Mouse (Mus musculus) NIH3T3 (cell line): Measurements from ENCODE around the gene Ifnar1.

Experiments
- DNase-seq: peaks from one replicate; pipeline ENCODE4 v3.0.0-alpha.2; 2012; ENCODE audit warnings: low read depth

The Ifnar1 gene

GRCm38 (mm10) chr16:91461066-91461638 is 23.9 kb upstream of the Ifnar1 start:
- no peak for DNase-seq

- peak; percentile 27 for DNase-seq
Measured at GRCm38 (mm10) chr16:91461773-91462181, 23.3 kb upstream of the Ifnar1 start.

GRCm38 (mm10) chr16:91462644-91463043 is 22.4 kb upstream of the Ifnar1 start:
- DNase-seq = no peak

- no peak for DNase-seq
Measured at GRCm38 (mm10) chr16:91463400-91463799, 21.6 kb upstream of the Ifnar1 start.

GRCm38 (mm10) chr16:91463836-91464400 is 21.1 kb upstream of the Ifnar1 start:
- DNase-seq = no peak

GRCm38 (mm10) chr16:91464594-91465504 is 20.2 kb upstream of the Ifnar1 start:
- DNase-seq = peak; percentile 86

- DNase-seq = no peak
Measured at GRCm38 (mm10) chr16:91465505-91466240, 19.4 kb upstream of the Ifnar1 start.

- no peak for DNase-seq
Measured at GRCm38 (mm10) chr16:91466566-91466965, 18.5 kb upstream of the Ifnar1 start.

- DNase-seq = no peak
Measured at GRCm38 (mm10) chr16:91470470-91470869, 14.6 kb upstream of the Ifnar1 start.

GRCm38 (mm10) chr16:91471481-91471880 is 13.6 kb upstream of the Ifnar1 start:
- no peak for DNase-seq

GRCm38 (mm10) chr16:91475753-91476152 is 9.3 kb upstream of the Ifnar1 start:
- DNase-seq = peak; percentile 55

GRCm38 (mm10) chr16:91478067-91478466 is 7.0 kb upstream of the Ifnar1 start:
- no peak for DNase-seq

- no peak for DNase-seq
Measured at GRCm38 (mm10) chr16:91480517-91480916, 4.5 kb upstream of the Ifnar1 start.

- no peak for DNase-seq
Measured at GRCm38 (mm10) chr16:91484387-91484786, 651 bp upstream of the Ifnar1 start.

- DNase-seq = no peak
Measured at GRCm38 (mm10) chr16:91485841-91486240, 803 bp downstream of the Ifnar1 start.

- DNase-seq = no peak
Measured at GRCm38 (mm10) chr16:91488066-91488465, 3.0 kb downstream of the Ifnar1 start.

- no peak for DNase-seq
Measured at GRCm38 (mm10) chr16:91490897-91491296, 5.9 kb downstream of the Ifnar1 start.

GRCm38 (mm10) chr16:91491473-91491872 is 6.4 kb downstream of the Ifnar1 start:
- DNase-seq = no peak

GRCm38 (mm10) chr16:91495501-91495900 is 10.5 kb downstream of the Ifnar1 start:
- DNase-seq = no peak

GRCm38 (mm10) chr16:91496206-91496605 is 11.2 kb downstream of the Ifnar1 start:
- no peak for DNase-seq

- DNase-seq = no peak
Measured at GRCm38 (mm10) chr16:91496766-91497165, 11.7 kb downstream of the Ifnar1 start.

GRCm38 (mm10) chr16:91498041-91498440 is 13.0 kb downstream of the Ifnar1 start:
- no peak for DNase-seq
